Mouse (Mus musculus) left cerebral cortex, postnatal 4 days (tissue): ENCODE measurements around the gene Fam186b. TPM values are rescaled to one million over a fixed set of nuclear protein-coding genes. Genes with fewer than 3 reads are reported as not detected.

Experiments used
- DNase-seq: peaks from one replicate; pipeline ENCODE4 v3.0.0-alpha.2; 2022
- intact Hi-C: fragments of 180-260 bp; cut with DNase I; formaldehyde crosslinking; loops from one replicate; pipeline ENCODE4 v1.15.1; 2025
- total RNA-seq, 2 experiments: library from RNA; stranded (reverse); gene quantifications; 2 replicates each; pipeline ENCODE4 v1.2.3; 2021

Gene Fam186b
- total RNA-seq, 2 experiments from 2014 or later: 0.64 to 1.3 TPM

- no peak for DNase-seq
- intact Hi-C loops: no loop called here
These were observed 69.6 kb downstream of the Fam186b start for GRCm38 (mm10) chr15:99226090-99226489.

GRCm38 (mm10) chr15:99225081-99225810 is 70.4 kb downstream of the Fam186b start:
- intact Hi-C loops: no loop called here

GRCm38 (mm10) chr15:99224208-99224911 is 71.3 kb downstream of the Fam186b start, which contains the start of gene Kcnh3:
Gene Kcnh3, plus strand, starts transcription at chr15:99224861.
- intact Hi-C loops: no loop called here
- no peak for DNase-seq

More at GRCm38 (mm10) chr15:99225081-99225810, 70.4 kb downstream of the Fam186b start:
- DNase-seq: no peak

- intact Hi-C loops: no loop called here
- peak; percentile 40 for DNase-seq
These were observed 72.0 kb downstream of the Fam186b start for GRCm38 (mm10) chr15:99223585-99224207.

GRCm38 (mm10) chr15:99222794-99223584 is 72.7 kb downstream of the Fam186b start:
- no peak for DNase-seq
- intact Hi-C loops: no loop called here

GRCm38 (mm10) chr15:99221315-99221952 is 74.3 kb downstream of the Fam186b start:
- intact Hi-C loops: no loop called here
- no peak for DNase-seq

Other genes starting within 250 kb of the Fam186b start
- 1 to 10 TPM; 4.0 to 5.2 TPM for gene Prph, start 240.7 kb downstream of the Fam186b start, total RNA-seq
- gene Troap, start 221.3 kb downstream of the Fam186b start, total RNA-seq: 1 to 10 TPM; 4.7 to 5.8 TPM
- gene C1ql4, start 208.1 kb downstream of the Fam186b start, total RNA-seq: not detected
- gene Dnajc22, start 202.7 kb downstream of the Fam186b start, total RNA-seq: under 1 TPM in 1 of 2 experiments, not detected in 1; 0.30 TPM
- gene Spats2, start 170.0 kb downstream of the Fam186b start, total RNA-seq: 10 to 100 TPM; 39.7 to 46.0 TPM
- gene Kcnh3, start 71.0 kb downstream of the Fam186b start, total RNA-seq: 10 to 100 TPM; 66.6 to 67.3 TPM
- 100 to 1,000 TPM; 136 to 139 TPM for gene Mcrs1, start 43.9 kb downstream of the Fam186b start, total RNA-seq
- 100 to 1,000 TPM; 125 to 132 TPM for gene Prpf40b, start 801 bp downstream of the Fam186b start, total RNA-seq
- gene Fmnl3, start 74.6 kb upstream of the Fam186b start, total RNA-seq: 10 to 100 TPM; 23.2 to 24.0 TPM
- 100 to 1,000 TPM; 238 to 247 TPM for gene Tmbim6, start 97.0 kb upstream of the Fam186b start, total RNA-seq
- gene Nckap5l, start 161.9 kb upstream of the Fam186b start, total RNA-seq: 10 to 100 TPM; 39.0 to 39.2 TPM
- gene Bcdin3d, start 178.8 kb upstream of the Fam186b start, total RNA-seq: 1 to 10 TPM; 7.8 to 8.0 TPM
- gene Faim2, start 232.3 kb upstream of the Fam186b start, total RNA-seq: 10 to 100 TPM; 53.6 to 65.1 TPM